Mouse (Mus musculus): ENCODE results near the gene Gm8138. TPM values are rescaled to one million over a fixed set of nuclear protein-coding genes. Genes with fewer than 3 reads are reported as not detected.
"Not testable (repeated sequence)": the region's sequence is repeated elsewhere in the genome, so short reads cannot be mapped to it uniquely, and the experiment has no call there.

Gm8138 gene
- polyA plus RNA-seq (2016; fragmentation: Nextera tagmentation; extraction: Ambion mirVana) = not detected in 2 replicates

DNA sequence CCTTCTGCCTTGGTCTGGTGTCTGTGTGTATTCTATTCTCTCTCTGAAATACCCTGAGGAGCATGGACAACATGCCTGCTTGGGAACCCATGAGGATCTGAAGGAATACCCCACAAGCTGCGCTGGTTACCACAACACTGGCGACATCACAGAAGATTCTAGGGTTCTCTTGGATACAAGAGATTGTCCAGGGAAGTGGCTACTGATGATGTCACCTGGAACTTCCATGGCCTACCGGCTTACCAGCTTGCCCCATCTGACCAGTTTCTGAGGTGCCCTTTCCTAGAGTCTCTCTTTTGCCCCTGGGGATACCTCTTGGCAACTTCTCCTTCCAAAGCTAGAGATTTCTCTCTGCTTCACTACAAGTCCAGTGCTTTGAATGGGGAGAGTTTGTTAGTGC, at the start of gene Gm8138:
Gene Gm8138, minus strand, starts transcription at position 101 of the 400 bp plus-strand sequence.
- not testable (repeated sequence) for H3K4me1 ChIP-seq; H3K9me3 ChIP-seq; H3K4me3 ChIP-seq; DNase-seq (ENCODE audit: low spot score); H3K27me3 ChIP-seq (ENCODE audit: insufficient read depth, poor library complexity, severe bottlenecking); H3K36me3 ChIP-seq; H3K27ac ChIP-seq
- WGBS = no CpG with 5 or more reads among the region's 3 CpGs

DNA sequence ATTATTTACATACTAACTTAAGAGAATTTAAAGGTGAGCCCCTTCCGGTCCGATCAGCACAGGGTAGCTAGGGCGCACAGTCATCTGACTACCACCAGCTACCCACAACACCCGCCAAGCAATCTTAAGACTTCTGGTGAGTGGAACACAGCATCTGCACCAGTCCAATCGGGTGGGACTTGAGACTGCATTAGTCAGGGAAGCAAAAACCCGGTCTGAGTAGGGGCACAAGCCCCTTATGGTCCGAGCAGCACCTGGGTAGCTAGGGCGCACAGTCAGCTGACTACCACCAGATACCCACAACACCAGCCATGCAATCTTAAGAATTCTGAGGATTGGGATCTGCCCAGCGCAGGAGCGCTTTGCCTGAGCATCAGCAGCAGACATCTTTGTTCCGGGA, 54.4 kb downstream of the Gm8138 start:
- 82% methylated on average over 11 of the region's 11 CpGs for WGBS
- peak; percentile 72 for DNase-seq (ENCODE audit: low spot score)
- not testable (repeated sequence) for H3K27ac ChIP-seq; H3K4me1 ChIP-seq; H3K36me3 ChIP-seq; H3K27me3 ChIP-seq (ENCODE audit: insufficient read depth, poor library complexity, severe bottlenecking); H3K4me3 ChIP-seq; H3K9me3 ChIP-seq

Other genes starting within 250 kb of the Gm8138 start
- not detected in 2 replicates for gene Gm7233, start 236.5 kb downstream of the Gm8138 start, polyA plus RNA-seq (2016; fragmentation: Nextera tagmentation; extraction: Ambion mirVana)
- not detected in 2 replicates for gene Gm8122, start 181.0 kb downstream of the Gm8138 start, polyA plus RNA-seq (2016; fragmentation: Nextera tagmentation; extraction: Ambion mirVana)
- gene Gm8126, start 157.7 kb downstream of the Gm8138 start, polyA plus RNA-seq (2016; fragmentation: Nextera tagmentation; extraction: Ambion mirVana) = not detected in 2 replicates
- gene Gm9732, start 141.3 kb downstream of the Gm8138 start, polyA plus RNA-seq (2016; fragmentation: Nextera tagmentation; extraction: Ambion mirVana) = not detected in 2 replicates
- not detected in 2 replicates for gene Gm8127, start 122.5 kb downstream of the Gm8138 start, polyA plus RNA-seq (2016; fragmentation: Nextera tagmentation; extraction: Ambion mirVana)
- not detected in 2 replicates for gene 1700001F09Rik, start 68.5 kb downstream of the Gm8138 start, polyA plus RNA-seq (2016; fragmentation: Nextera tagmentation; extraction: Ambion mirVana)
- gene Gm5799, start 127.2 kb upstream of the Gm8138 start, polyA plus RNA-seq (2016; fragmentation: Nextera tagmentation; extraction: Ambion mirVana) = not detected in 2 replicates
- not detected in 2 replicates for gene Gm17654, start 162.8 kb upstream of the Gm8138 start, polyA plus RNA-seq (2016; fragmentation: Nextera tagmentation; extraction: Ambion mirVana)
- gene Gm10375, start 191.7 kb upstream of the Gm8138 start, polyA plus RNA-seq (2016; fragmentation: Nextera tagmentation; extraction: Ambion mirVana) = not detected in 2 replicates

Measured in heart, embryonic 10.5 days (tissue).